Mouse (Mus musculus) adrenal gland, adult (tissue): ENCODE results near the gene Rtn4r.
"Not testable (repeated sequence)": the region's sequence is repeated elsewhere in the genome, so short reads cannot be mapped to it uniquely, and the experiment has no call there.

Source experiments
- DNase-seq, 2 experiments: peaks; one replicate each; pipeline ENCODE4 v3.0.0; 2022 to 2023; ENCODE audit warnings: low spot score in 1 of 2; ENCODE audit not compliant: inconsistent age in 2 of 2

Gene Rtn4r

GRCm38 (mm10) chr16:18187221-18187620, 59.8 kb downstream of the Rtn4r start:
- no peak for DNase-seq

GRCm38 (mm10) chr16:18191006-18191405, 63.6 kb downstream of the Rtn4r start:
- no peak for DNase-seq

GRCm38 (mm10) chr16:18194208-18194985, 67.0 kb downstream of the Rtn4r start:
- no peak for DNase-seq

GRCm38 (mm10) chr16:18195068-18195467, 67.6 kb downstream of the Rtn4r start:
- DNase-seq, result no peak

- DNase-seq, result not testable (repeated sequence)
Observed at GRCm38 (mm10) chr16:18195561-18195960, 68.1 kb downstream of the Rtn4r start.

- no peak for DNase-seq
Observed at GRCm38 (mm10) chr16:18197881-18198280, 70.4 kb downstream of the Rtn4r start.

GRCm38 (mm10) chr16:18198365-18199098, 71.1 kb downstream of the Rtn4r start:
- no peak for DNase-seq

GRCm38 (mm10) chr16:18200062-18200461, 72.6 kb downstream of the Rtn4r start:
- no peak for DNase-seq

GRCm38 (mm10) chr16:18201620-18202019, 74.2 kb downstream of the Rtn4r start:
- DNase-seq, result no peak
